Mouse (Mus musculus): ENCODE data around the gene Fam183b. TPM values are rescaled to one million over a fixed set of nuclear protein-coding genes. Genes with fewer than 3 reads are reported as not detected.
"Not testable (repeated sequence)": the region's sequence is repeated elsewhere in the genome, so short reads cannot be mapped to it uniquely, and the experiment has no call there.

Gene Fam183b
- polyA plus RNA-seq, 1 experiment from 2014 or later: 1.4 TPM

DNA sequence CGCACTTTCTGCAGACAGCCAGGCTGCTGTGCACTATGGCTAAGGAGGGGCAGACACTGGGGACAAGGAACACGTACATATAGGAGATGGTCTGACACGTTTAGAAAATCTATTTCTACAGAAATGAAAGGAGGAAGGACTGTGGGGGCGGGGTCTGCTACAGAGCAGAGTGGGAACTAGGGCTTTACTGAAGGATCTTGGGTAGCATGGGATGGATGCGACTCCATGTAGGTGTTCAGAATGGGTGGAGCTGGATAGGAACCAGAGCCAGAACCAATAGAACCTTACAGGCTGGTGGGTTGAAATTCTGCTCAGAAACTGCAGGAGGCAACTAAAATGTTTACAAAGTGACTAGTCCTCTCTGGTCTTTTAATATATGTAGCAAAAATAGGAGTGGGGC lies 2.0 kb downstream of the Fam183b start:
- 84% methylated on average over 5 of the region's 5 CpGs for WGBS

DNA sequence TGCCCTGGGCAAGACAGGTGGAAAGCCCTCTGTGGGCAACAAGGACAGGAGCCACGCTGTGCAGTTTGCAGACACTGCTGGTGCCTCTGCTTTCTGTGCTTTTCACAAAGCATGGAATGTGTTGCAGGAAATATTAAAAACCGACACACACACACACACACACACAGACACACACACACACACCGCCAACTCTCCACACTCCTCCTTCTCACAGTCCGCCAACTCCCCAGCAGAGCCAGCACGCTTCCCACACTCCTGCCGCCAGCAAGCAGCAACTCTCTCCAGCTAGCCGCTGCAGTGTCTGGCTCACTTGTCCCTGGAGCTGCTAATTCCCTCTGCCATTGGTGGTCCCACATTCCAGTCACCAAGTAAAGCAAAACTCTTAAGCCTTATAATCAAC lies 4.9 kb downstream of the Fam183b start:
- Histone ChIP-seq H3K4me3 (no peak overlapping the region), H3K9me3 (no peaks in the 10 kb centered on the region), H3K36me3 (replicated peaks) (no peaks in the 10 kb centered on the region), H3K27ac (replicated peaks) (no peak overlapping the region), H3K27me3 (replicated peaks; ENCODE audit: low read depth, poor library complexity, severe bottlenecking) (no peaks in the 10 kb centered on the region), H3K4me1 (peaks cover 8% of the 10 kb centered on the region)
- WGBS: 79% methylated on average over 7 of the region's 7 CpGs
- DNase-seq (ENCODE audit: low spot score): no peak

More for the DNA sequence above, 2.0 kb downstream of the Fam183b start:
- no peak for DNase-seq (ENCODE audit: low spot score)
- no peaks in the 10 kb centered on the region for H3K36me3 ChIP-seq (replicated peaks)
- peaks cover 15% of the 10 kb centered on the region for H3K4me1 ChIP-seq
- H3K4me3 ChIP-seq: no peak overlapping the region
- H3K27ac ChIP-seq (replicated peaks): no peak overlapping the region
- H3K9me3 ChIP-seq: no peaks in the 10 kb centered on the region
- H3K27me3 ChIP-seq (replicated peaks; ENCODE audit: low read depth, poor library complexity, severe bottlenecking): no peaks in the 10 kb centered on the region

DNA sequence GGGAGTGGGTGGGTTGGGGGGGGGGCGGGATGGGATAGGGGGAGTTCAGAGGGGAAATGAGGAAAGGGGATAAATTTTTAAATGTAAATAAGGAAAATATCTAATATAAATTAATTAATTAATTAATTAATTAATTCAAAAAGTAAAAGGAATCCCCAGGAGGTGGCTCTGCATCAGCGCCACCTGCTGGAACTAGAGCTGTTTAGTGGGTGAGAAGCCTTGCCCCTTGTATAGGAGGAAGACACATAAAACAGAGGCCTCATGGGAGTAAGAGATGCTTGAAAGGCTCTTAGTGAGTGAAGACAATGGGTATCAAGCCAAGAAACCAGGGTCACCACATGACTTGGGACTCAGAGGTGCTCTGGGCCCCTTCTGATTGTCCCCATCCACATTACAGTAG lies 5.9 kb downstream of the Fam183b start:
- no peak for DNase-seq (ENCODE audit: low spot score)
- Histone ChIP-seq H3K27me3 (replicated peaks; ENCODE audit: low read depth, poor library complexity, severe bottlenecking) (no peaks in the 10 kb centered on the region), H3K4me1 (no peaks in the 10 kb centered on the region), H3K4me3 (no peak overlapping the region), H3K36me3 (replicated peaks) (no peaks in the 10 kb centered on the region), H3K27ac (replicated peaks) (no peak overlapping the region), H3K9me3 (no peaks in the 10 kb centered on the region)
- WGBS: 79% methylated on average over 2 of the region's 2 CpGs

DNA sequence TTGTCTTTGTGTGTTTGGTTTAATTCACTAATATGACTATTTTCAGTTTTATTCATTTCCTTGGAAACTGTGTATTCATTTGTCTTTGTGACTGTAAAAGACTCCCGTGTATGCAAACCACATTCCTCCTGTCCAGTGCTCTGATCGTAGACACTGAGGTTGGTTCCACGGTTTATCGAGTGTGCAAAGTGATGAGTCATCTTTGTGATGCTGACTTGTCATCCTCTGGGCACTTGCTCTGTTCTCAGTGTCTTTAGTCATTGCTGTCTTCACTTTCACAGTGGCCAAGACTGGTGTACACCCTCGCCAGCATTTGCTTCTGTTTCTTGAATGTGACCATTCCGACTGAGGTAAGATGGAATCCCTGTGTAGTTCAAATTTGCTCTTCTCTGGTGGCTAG lies 11.1 kb downstream of the Fam183b start:
- Histone ChIP-seq H3K27me3 (replicated peaks; ENCODE audit: low read depth, poor library complexity, severe bottlenecking) (no peaks in the 10 kb centered on the region), H3K36me3 (replicated peaks) (no peaks in the 10 kb centered on the region), H3K4me1 (no peaks in the 10 kb centered on the region), H3K9me3 (no peaks in the 10 kb centered on the region), H3K4me3 (no peak overlapping the region), H3K27ac (replicated peaks) (no peak overlapping the region)
- WGBS: 91% methylated on average over 6 of the region's 6 CpGs
- DNase-seq (ENCODE audit: low spot score): no peak

DNA sequence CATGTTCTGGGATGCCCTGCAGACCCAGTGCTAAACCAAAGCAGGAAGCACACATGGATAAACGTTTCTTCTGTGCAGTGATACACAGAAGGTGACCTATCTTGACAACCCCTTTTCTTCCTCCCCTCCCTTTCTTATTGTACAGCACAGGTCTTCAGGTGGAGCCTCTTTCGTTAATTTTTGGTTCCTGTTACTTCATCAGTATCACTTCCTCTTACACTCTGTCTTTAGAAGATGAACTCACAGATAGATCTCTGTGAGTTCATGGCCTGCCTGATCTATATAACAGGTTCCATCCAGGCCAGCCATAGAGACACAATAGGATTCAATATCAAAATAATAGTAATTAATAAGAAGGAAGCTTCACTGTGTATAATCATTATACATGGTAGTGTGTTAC lies 11.7 kb downstream of the Fam183b start:
- no peak overlapping the region for H3K27ac ChIP-seq (replicated peaks)
- no peaks in the 10 kb centered on the region for H3K27me3 ChIP-seq (replicated peaks; ENCODE audit: low read depth, poor library complexity, severe bottlenecking)
- H3K36me3 ChIP-seq (replicated peaks): no peaks in the 10 kb centered on the region
- H3K4me1 ChIP-seq: no peaks in the 10 kb centered on the region
- no peak for DNase-seq (ENCODE audit: low spot score)
- H3K4me3 ChIP-seq: no peak overlapping the region
- WGBS: 59% methylated on average over 2 of the region's 2 CpGs
- no peaks in the 10 kb centered on the region for H3K9me3 ChIP-seq

DNA sequence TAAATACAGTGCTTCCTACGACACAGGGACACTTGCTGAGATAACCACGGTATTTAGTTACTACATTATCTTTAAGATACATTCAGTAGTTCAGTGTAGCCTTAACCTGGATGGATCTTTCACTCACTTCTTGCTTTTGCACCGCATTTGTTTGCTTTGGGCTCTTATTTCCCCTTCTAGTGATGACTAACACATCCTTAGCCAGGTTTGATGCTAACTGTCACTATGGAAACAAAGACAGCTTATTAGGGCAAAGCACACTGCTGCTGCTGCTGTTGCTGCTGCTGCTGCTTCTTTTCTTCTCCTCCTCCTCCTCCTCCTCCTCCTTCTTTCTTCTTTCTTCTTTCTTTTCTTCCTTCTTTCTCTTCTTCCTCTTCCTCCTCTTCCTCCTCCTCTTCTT lies 12.2 kb downstream of the Fam183b start:
- no peaks in the 10 kb centered on the region for H3K36me3 ChIP-seq (replicated peaks)
- H3K4me1 ChIP-seq: no peaks in the 10 kb centered on the region
- no peaks in the 10 kb centered on the region for H3K27me3 ChIP-seq (replicated peaks; ENCODE audit: low read depth, poor library complexity, severe bottlenecking)
- H3K9me3 ChIP-seq: no peaks in the 10 kb centered on the region
- no peak for DNase-seq (ENCODE audit: low spot score)
- 33% methylated on average over 3 of the region's 3 CpGs for WGBS
- H3K27ac ChIP-seq (replicated peaks): no peak overlapping the region
- no peak overlapping the region for H3K4me3 ChIP-seq

- no peaks in the 10 kb centered on the region for H3K4me1 ChIP-seq
- WGBS: 84% methylated on average over 8 of the region's 8 CpGs
- no peak overlapping the region for H3K4me3 ChIP-seq
- no peak overlapping the region for H3K27ac ChIP-seq (replicated peaks)
- no peak for DNase-seq (ENCODE audit: low spot score)
- no peaks in the 10 kb centered on the region for H3K36me3 ChIP-seq (replicated peaks)
- no peaks in the 10 kb centered on the region for H3K9me3 ChIP-seq
- H3K27me3 ChIP-seq (replicated peaks; ENCODE audit: low read depth, poor library complexity, severe bottlenecking): no peaks in the 10 kb centered on the region
These were observed 13.4 kb downstream of the Fam183b start for GRCm38 (mm10) chr11:58788346-58788745.

GRCm38 (mm10) chr11:58787651-58788050 lies 14.1 kb downstream of the Fam183b start:
- H3K9me3 ChIP-seq: no peaks in the 10 kb centered on the region
- no peaks in the 10 kb centered on the region for H3K27me3 ChIP-seq (replicated peaks; ENCODE audit: low read depth, poor library complexity, severe bottlenecking)
- H3K27ac ChIP-seq (replicated peaks): no peak overlapping the region
- no peaks in the 10 kb centered on the region for H3K4me1 ChIP-seq
- WGBS: 89% methylated on average over 10 of the region's 10 CpGs
- no peaks in the 10 kb centered on the region for H3K36me3 ChIP-seq (replicated peaks)
- DNase-seq (ENCODE audit: low spot score): no peak
- no peak overlapping the region for H3K4me3 ChIP-seq

- DNase-seq (ENCODE audit: low spot score): no peak
- Histone ChIP-seq H3K4me1 (no peaks in the 10 kb centered on the region), H3K4me3 (no peak overlapping the region), H3K27me3 (replicated peaks; ENCODE audit: low read depth, poor library complexity, severe bottlenecking) (no peaks in the 10 kb centered on the region), H3K9me3 (no peaks in the 10 kb centered on the region), H3K36me3 (replicated peaks) (no peaks in the 10 kb centered on the region), H3K27ac (replicated peaks) (no peak overlapping the region)
- WGBS: 84% methylated on average over 2 of the region's 2 CpGs
These were observed 17.6 kb downstream of the Fam183b start for GRCm38 (mm10) chr11:58784182-58784581.

DNA sequence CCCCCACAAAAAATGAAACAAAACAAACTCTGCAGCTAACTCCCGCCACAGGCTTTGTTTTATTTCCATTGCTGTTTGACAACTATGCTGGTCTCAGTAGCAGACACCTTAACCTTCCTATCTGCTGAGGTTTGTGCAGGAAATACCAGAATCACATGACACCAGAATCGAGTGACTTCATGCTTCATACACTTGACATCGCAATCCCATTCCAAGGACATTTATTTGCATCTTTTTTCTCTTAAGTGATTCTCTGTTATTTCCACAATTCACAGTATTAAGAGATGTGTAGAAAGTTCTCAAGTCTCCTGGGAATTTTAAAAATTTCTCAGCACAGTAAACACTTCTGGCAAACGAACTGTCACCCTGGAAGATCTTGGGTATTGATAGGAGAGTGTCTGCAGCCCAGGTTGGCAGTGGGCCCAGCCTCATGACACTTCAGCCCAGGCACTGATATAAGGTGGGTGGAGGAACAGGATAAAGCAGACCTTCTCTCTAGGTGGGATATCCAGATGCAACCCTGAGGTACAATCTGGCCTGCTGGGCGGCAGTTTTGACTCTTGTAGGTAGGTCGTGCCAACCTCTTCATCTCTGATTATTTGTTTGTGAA lies 19.2 kb downstream of the Fam183b start, which contains the start of gene Olfr314:
TSS of gene Olfr314 (plus strand) at position 473 of the 610 bp plus-strand sequence.
- no peak for DNase-seq (ENCODE audit: low spot score)
- no peak within 1 kb of the TSS for H3K27ac ChIP-seq (replicated peaks)
- no peaks in the 10 kb centered on the region for H3K36me3 ChIP-seq (replicated peaks)
- 84% methylated on average over 6 of the region's 6 CpGs for WGBS
- no peaks in the 10 kb centered on the region for H3K4me1 ChIP-seq
- H3K27me3 ChIP-seq (replicated peaks; ENCODE audit: low read depth, poor library complexity, severe bottlenecking): no peaks in the 10 kb centered on the region
- H3K4me3 ChIP-seq: no peak within 1 kb of the TSS
- no peaks in the 10 kb centered on the region for H3K9me3 ChIP-seq

DNA sequence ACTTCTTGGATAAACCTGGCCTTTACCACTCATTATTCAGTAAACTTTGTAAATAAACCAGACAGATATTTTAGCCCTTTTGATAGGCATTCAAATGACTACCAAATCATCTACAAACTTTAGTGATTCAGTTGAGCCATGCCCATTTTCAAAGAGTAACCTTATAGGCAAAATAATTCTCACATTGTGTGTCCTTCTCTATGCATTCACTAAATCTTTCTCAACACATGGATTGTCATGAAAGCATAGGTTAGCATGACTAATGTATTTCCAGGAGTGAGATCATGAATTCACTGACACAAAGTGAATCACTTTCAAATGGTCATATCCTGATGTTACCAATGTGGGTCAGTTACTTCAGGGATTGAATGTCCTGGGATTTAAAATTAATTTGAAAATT lies 28.9 kb downstream of the Fam183b start, which contains the start of gene Olfr315:
TSS of gene Olfr315 (plus strand) at position 301 of the 400 bp plus-strand sequence.
- no peaks in the 10 kb centered on the region for H3K27me3 ChIP-seq (replicated peaks; ENCODE audit: low read depth, poor library complexity, severe bottlenecking)
- no peaks in the 10 kb centered on the region for H3K9me3 ChIP-seq
- H3K36me3 ChIP-seq (replicated peaks): no peaks in the 10 kb centered on the region
- DNase-seq (ENCODE audit: low spot score): no peak
- no peak within 1 kb of the TSS for H3K4me3 ChIP-seq
- no peak within 1 kb of the TSS for H3K27ac ChIP-seq (replicated peaks)
- no peaks in the 10 kb centered on the region for H3K4me1 ChIP-seq

DNA sequence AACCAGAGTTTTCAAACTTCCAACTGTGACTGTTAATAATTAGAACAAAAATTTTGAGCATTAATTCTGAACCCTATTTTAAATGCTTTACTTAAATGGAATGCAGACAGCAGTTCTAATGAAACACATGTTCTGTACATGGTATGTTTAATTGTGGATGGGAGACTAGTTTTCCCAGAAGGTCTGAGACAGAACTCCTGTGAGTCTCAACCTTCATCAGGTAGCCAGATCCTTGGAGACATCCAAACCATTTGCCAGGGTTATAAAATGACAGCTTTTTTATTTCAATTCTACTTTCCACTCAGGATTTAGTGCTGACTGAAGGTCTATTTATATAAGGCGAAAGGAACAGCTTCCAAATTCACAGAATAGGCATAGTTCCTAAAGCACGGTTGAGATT lies 49.3 kb downstream of the Fam183b start, which contains the start of gene Olfr316:
TSS of gene Olfr316 (plus strand) at position 301 of the 400 bp plus-strand sequence.
- Histone ChIP-seq H3K27me3 (replicated peaks; ENCODE audit: low read depth, poor library complexity, severe bottlenecking) (no peaks in the 10 kb centered on the region), H3K36me3 (replicated peaks) (no peaks in the 10 kb centered on the region), H3K9me3 (no peaks in the 10 kb centered on the region), H3K27ac (replicated peaks) (no peak within 1 kb of the TSS), H3K4me1 (no peaks in the 10 kb centered on the region), H3K4me3 (no peak within 1 kb of the TSS)
- 92% methylated on average over 2 of the region's 2 CpGs for WGBS
- DNase-seq (ENCODE audit: low spot score): no peak

GRCm38 (mm10) chr11:58751096-58751495 lies 50.7 kb downstream of the Fam183b start:
- not testable (repeated sequence) for H3K4me3 ChIP-seq; H3K36me3 ChIP-seq (replicated peaks); H3K9me3 ChIP-seq; DNase-seq (ENCODE audit: low spot score); H3K27ac ChIP-seq (replicated peaks); H3K4me1 ChIP-seq; H3K27me3 ChIP-seq (replicated peaks; ENCODE audit: low read depth, poor library complexity, severe bottlenecking)
- 80% methylated on average over 18 of the region's 18 CpGs for WGBS
